Mouse (Mus musculus) c-Kit-positive CD71-positive TER-119-negative erythroid progenitor cells, embryonic 14.5 days (primary cell): Measurements from ENCODE around the gene Gm20716.
A peak's percentile ranks its signal among the peaks of the same experiment; 100 is the strongest.

Experiments
- DNase-seq: peaks from one replicate; pipeline ENCODE4 v3.0.0-alpha.2; 2013; ENCODE audit warnings: low read depth

Gene Gm20716

DNA sequence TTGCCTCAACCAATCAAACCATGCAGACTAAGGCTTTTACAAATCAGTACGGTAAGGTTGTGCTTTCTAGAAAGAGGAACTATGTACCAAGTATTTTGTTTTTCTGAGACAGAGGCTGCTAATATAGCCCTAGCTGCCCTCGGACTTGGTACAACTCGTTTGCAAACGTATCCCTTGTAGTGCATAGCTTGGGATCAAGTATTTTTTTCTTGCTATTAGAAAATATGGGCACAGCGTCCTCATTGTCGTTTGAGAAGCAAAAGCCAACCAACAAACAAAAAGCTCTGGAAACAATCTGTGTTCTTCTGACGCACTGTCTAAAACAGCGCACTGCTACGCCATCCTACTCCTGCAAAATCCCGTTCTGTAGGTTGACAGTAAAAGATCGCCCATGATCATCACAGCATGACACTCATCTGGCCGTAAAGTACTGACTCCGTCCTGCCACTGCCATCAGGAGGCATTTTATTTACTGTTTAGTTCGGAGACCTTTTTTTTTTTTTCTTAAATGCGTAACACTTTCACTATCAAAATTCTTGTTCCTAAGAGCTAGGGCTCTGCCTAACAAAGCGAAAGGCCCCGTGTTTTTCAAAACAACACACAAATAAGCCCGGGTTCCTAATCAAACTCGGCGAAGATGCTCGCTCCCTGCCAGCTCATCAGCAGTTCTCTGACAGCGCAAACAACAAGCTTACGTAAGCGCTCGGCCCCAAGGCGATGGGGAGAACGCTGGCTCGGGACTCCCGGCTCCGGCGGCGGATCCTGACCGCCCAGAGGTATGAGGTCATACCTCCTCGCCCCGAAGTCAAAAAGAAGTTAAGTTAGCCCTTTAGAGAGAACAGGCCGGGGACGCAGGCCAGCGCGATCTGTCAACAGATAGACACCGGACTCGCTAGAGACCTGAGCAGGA is 793 bp downstream of the Gm20716 start:
- DNase-seq: no peak

DNA sequence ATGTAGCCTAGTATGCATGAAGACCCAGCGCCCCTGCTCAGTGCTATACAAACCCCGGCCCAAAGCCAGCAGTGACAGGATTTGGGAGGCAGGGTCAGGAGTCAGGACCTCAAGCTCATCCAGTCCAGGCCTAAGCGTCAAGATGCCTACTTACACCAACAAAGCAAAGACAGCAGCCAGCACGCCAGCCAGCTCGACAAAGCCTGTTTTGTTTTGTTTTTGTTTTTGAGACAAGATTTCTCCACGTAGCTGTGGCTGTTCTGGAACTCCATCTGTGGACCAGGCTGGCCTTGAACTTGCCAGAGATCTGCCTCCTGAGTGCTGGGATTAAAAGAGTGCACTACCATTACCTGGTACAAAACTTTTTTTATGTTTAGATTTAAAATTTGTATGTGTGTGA is 6.8 kb downstream of the Gm20716 start:
- DNase-seq: no peak

DNA sequence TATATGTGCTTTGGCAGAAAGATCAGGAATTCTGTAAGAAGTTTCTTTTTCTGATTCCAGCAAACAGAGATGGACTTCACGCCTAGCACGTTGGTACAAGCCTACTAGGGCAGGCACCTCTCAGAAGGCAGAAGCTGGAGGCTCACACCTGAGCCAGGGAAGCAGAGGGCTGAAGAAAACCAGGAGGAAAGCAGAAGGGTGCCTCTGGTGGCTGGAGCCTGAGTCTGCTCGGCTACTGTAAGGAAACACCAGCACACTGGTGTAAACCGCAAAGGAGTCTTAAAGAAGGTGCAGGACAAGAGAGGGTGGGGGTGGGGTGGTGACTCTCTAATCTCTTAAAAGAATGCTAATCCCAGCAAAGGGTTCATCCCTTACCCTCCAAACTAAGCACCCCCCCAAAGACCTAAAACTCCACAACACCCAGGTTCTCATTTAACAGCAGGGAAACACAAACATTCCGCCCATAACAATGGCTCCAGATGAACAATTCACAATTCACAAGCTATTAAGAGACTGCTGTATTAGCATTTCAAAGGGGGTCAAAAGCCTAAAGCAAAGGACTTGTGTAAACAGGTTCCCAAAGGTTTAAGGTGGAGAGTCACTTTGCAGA is 16.3 kb downstream of the Gm20716 start:
- no peak for DNase-seq

DNA sequence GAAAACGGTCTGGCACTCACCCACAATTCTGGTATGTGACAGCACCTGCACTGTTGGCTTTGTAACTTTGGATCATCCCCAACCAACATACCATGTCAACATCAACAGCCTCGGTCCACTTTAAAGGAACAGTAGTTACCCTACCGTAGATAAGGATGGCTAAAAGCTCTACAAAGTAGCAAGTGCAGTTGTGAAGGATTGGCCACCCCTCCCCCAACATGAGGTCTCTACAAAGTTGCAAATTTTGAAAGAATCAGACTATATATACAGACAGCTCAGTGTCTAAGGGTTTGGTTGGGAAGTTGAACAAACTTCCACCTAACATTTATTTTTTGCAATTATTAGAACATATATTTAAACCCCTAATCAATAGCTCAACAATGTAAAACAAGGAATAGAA is 22.3 kb downstream of the Gm20716 start:
- no peak for DNase-seq

DNA sequence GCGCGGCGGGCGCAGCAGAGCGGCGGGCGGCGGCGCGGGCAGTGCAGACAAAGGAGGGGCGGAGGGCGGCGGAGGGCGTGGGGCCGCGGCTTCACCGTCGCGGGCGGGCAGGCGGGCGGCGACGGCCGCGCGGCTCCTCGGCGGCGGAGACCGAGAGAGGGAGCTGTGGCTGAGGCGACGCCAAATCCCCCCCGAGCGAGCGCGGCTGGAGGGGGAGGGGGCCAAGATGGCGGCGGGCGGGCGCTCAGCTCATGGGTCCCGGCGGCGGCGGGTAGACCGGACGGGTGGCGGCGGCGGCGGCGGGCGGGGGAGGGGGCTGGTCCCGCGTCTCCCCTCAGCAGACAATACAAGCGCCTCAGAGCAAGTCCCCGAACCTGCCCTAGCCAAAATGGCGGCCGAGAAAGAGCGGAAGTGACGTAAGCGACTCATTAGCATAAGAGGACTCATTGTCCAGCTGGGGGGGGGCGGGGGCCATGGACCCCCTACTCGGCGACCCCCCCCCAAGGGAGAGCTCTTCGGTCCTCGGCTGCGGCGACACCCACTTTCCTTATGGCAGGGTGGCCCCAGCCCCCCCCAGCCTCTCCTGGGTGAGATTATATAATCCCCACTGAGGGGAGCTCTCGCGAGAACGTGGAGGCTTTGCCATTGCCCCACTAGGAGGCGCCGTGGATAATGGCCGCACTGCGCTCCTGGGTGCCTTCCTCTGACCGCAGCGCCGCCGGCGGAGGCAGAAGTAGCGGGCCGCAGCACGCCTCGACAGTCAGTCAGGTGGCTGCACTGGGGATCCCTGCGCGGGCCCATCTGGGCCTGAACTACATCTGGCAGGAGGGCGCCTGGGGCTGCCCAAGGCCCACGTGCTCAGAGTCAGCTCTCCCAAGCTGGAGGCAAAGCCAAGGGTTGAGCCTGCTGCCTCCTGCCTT is 23.2 kb downstream of the Gm20716 start, which contains the start of gene Adnp:
Gene Adnp, minus strand, starts transcription at position 388 of the 920 bp plus-strand sequence.
- peak; percentile 91 for DNase-seq

DNA sequence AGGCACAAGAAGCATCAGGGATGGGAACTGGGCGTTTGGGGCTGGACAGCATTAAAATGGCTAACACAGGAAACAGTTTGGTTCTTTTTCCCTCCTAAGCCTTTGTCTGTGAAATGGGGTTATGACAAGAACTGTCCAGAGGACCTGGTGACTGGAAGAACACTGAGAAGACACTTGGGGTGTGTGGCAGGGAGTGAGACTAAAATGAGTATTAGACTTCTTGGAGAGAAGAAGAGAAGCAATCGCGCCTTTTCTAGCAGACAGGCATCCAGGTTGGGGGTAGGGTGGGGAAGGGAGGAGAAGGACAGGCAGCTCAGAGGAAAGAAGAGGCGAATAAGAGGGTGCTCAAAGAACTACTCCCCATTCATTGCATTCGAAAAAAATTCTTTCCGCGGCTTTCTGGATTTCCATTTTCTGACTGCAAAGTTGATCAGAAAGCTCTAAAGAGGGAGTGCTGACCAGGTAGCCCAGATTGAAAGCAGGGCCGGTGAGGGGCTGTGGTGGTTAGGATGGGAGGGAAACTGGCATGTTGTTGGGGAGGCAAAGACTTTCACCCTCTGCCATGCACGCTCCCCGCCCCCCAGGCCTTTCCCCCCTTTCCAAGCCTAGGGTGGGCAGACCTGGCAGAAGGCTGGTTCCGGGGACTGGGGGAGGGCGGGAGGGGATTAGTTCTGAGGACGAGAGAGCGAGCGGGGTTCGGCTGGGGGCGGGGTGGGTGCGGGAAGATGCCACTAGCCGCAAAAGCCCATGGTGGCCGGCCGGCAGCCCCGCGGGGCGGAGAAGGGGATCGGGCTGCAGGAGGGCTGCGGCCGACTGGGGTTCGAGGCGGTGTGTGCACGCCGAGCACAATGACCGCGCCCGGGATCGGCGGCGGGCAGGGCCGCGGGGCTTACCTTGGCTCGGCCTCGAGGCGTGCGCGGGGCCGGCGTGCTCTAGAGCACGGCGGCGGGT is 24.2 kb downstream of the Gm20716 start:
- no peak for DNase-seq

DNA sequence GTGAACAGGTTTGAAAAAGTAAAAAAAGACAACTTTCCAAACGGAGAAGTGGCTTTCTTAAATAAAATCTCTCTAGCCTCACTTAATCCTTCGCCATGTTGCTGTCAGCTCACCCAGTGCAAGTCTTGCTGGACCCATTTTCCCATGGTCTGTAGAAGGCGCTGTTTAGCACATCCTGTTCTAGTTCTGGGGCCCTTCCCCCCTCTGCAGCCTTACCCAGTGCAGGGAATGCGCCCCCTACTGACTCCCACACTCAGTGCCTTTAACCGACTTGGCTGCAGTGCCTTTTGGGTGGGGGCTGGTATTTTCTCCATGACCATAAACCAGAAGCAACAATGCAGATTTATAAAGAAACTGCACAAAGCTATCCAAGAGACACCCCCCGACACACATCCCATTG is 24.9 kb downstream of the Gm20716 start:
- DNase-seq: peak; percentile 94

DNA sequence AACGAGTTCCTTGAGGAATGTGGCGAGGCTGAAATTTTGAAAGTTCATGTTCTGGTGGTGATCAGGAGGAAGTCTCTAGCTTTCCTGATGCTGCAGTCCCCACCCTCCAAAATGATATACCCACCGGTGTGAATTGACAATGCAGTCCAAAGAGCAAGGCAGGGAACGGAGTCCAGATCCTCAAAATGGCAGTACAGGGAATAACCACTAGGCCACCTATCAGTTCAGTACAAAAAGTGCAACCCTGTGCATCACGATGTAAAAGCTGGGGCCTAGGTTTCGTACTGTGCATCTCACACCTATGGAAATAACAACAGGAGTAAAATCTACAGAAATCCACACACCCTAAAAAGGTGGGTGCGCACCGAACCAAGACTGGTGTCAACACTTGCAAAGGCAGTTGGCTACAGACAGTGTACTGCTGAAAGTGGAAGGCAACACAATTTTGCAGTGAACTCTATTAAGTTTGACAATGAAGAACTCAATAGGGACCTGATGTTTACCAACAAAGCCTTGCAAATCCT is 25.6 kb downstream of the Gm20716 start:
- no peak for DNase-seq

DNA sequence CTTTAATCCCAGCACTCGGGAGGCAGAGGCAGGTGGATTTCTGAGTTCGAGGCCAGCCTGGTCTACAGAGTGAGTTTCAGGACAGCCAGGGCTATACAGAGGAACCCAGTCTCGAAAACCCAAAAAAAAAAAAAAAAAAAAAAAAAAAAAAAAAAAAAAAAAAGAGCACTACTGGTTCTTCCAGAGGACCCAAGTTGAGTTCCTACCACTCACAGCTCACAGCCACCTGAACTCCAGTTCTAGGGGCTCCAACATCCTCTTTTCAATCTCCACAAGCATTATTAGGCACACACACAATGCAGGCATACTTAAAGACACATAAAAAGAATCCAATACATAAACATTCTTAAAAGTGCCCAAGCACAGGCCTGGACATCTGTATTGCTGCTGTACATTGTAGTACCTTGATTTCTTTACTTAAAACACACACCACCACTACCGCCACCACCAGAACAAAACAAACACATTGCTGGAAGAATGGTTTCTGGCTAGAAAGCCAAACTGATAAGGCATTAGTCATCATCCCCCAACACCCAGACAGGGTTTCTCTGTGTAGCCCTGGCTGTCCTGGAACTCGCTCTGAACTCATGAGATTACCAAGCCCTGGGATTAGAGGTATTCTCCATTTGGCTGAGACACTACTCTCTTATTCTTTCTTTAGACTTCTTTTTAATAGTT is 30.0 kb downstream of the Gm20716 start:
- DNase-seq: peak; percentile 28

DNA sequence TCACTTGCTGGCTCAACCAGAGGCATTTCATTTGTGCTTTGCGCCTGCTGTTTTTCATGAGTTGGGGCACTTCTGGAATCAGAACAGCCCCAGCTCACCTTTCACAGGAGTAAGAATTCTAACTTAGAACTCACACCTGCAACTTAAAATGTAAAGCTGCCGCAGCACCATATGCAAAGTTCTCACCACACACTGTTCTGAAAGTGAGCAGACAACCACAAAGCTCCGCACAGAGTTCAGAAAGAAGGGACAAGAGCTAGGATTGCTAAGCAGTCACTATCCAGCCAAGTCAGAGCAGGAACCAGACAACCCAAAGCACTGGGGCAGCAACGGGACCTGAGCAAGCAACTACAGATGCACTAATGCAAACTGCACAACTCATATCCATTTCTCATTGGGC is 30.7 kb downstream of the Gm20716 start:
- DNase-seq: no peak

DNA sequence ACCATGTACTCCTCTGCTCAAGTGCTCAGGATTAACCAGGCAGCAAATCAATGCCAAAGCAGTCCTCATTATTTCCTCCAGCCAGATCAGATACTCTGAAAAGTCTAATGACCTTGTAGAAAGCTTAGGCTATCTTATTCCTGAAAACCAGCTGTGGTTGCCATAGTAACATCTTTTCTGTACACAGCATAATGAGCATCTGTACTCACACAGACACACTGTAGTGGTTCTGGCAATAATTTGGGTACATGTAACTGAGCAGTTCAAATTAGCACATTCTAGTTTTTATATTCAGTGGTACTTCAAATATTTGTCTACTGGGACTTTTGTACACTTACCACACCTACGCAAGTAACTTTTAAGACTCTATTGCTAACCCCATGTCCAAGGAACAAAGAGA is 31.7 kb downstream of the Gm20716 start:
- DNase-seq: no peak

DNA sequence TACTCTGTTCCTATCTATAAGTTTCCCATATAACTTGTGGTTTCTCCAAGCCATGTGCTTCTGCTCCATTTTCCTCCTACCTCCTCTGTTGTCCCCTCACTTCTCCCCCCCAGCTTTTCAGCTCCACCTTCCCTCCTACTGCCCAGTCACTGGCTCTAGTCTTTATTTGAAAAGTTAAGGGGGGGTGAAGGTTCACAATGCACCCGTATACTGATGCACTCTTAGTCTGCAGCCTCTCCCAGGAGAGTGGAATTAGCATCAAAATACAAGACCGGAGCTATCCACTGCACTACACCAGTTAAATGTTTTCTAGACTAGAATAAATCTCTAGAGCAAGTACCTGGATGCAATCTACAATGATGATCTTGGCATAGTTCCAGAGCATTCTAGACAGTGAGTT is 34.4 kb downstream of the Gm20716 start:
- DNase-seq: no peak

DNA sequence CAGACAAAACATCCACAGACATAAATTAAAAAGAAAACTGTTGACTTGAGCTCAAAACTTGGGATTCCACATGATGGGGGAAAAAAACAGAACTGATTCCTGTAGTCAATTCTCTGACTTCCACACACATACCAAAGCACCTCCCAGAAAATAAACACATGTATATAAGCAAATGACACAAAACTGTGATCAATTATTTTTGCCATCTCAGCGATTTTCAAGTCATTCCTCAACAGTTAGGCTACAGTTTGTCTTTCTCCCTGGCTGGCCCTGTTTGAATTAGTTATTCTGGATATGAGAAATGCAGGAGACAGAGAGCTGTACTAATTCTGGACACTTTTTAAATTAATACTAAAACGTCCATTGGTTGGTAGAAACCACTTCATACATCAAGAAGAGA is 36.5 kb downstream of the Gm20716 start:
- DNase-seq: no peak

DNA sequence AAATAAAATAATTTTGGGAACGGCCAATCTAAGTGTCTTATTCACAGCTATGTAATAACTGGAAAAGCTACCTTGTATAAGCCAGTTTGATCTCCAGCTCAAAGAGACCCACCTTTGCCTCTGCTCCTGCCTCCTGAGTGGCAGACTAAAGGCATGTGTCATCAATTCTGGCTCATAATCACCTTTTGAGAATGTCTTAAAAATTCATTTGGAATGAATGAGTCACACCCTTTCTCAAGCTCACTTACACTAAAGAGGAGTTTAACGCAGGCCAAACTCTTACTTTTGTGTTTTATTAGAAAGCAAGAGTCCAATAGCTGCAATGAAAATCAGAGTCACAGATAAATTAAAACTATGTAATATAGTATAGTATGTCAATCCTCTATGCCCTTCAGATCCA is 38.3 kb downstream of the Gm20716 start:
- no peak for DNase-seq

DNA sequence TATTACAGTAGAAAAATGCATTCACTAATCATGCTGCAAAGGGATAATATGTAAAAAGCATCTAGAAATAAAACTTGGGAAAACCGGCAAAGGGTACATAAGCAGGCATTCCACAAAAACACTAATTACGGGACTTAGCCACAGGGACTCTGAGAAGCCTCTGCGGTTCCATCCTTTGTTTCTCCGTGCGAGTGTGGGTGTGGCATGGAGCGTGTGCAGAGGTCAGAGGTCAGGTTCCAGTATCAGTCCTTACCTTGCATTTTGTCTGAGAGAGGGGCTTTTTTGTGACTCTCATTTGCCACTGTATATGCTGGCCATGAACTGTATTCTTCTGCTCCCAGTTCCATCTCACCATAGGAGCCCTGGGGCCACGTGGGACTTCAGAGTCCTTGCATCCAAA is 54.2 kb downstream of the Gm20716 start:
- DNase-seq: no peak

DNA sequence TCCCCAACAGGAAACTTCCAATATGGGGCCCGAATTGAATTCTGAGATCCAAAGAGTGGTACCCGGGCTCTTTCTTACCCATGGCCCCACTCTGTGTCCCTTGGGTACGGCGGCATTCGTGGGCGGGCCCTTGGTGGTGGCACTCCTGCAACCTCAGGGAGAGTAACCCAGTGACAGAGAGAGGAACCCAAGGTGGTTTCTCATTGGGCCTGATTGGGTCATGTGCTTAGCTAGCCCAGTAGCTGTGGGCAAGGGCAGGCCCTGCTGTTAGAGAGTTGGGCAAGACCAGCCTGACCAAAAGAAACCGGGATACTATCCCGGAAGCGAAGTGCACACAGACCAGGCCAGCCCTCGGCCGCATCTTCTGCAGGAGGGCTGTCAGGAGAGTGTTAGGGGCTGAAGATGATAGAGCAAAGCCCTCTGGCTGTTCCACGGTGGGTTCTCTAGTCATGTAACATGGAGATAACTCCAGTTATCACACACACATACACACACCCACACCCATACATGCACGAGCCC is 59.9 kb downstream of the Gm20716 start:
- DNase-seq: peak; percentile 63

DNA sequence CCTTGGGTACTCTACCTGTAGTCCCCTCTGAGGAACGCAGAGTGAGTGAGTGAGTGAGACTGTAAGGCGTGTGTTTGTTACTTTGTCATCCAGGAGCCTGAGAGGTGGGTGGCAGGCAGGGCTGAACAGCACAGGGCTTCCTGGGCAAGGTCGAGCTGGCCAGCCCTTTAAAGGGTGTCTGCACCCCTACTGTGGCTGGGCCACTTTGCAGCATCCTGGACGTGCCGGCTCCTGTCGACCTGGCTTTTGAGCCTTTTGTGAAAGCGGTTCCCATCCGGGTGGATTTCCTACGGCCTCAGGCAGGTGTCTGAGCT is 60.4 kb downstream of the Gm20716 start:
- DNase-seq: no peak

DNA sequence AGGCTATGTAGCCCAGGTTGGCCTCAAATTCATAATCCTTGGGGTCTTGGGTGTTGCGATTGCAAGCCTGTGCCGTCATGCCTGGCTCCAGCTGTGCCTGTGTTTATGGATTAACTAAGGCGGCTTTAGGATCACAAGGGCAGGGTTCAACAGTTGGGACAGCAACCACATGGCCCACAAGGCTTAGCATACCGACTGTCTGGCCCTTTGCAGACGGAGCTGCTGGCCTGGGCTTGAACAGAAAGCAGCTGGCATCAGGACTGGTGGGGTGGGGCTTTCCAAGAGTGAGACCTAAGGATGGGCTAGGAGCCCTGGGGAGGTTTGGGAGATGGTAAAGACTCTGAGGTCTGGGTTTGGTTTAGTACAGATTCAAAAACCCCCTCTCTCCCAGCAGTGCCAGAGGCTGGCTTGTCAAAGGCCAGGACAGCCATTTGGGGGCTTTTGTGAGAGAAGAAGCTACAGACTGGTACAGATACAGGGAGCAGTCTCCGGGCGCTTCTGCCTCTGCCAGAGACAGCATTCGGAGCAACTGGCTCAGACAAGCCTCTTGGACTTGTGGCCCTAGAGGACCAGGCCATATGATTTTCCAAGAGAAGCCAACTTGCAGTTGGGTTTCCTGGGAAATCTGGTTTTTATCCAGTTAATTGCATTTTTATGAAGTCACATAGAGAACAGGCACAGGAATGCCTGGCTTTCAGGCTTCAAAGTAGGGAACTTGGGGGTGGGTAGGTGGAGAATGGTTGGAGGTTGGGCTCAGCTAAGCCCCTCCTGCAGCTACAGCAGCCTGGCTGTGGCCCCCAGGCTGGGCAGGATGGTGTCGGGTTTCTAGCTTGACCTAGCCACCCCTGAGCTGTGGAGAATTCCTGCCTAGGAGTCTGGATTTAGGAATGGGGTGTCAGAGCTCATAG is 61.0 kb downstream of the Gm20716 start:
- DNase-seq: no peak

DNA sequence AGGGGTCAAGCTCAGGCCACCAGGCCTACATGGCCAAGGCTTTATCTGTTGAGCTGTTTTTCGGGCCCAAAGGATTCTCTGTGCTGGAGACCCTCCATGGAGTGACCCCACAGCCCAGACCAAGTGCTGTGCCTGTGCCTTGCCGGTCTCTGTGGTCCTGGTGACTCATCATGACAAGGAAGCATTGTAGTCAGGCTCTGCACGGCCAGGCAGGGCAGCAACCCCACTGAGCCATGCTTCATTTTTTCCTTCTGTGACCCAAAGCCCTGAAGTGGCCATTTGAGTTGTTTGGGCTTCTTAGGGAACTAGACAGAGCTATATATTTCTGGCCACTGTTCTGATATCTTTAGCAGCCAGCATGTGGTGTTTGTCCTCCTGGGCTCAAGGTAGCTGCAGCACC is 62.4 kb downstream of the Gm20716 start:
- no peak for DNase-seq
